Mouse (Mus musculus) forebrain, embryonic 14.5 days (tissue): ENCODE data around the gene Nat8f1. TPM values are rescaled to one million over a fixed set of nuclear protein-coding genes. Genes with fewer than 3 reads are reported as not detected.
"Not testable (repeated sequence)": the region's sequence is repeated elsewhere in the genome, so short reads cannot be mapped to it uniquely, and the experiment has no call there.

Experiments used
- ATAC-seq: fragments of 200-750 bp; cut with Nextera tagmentation; 2 replicates; pipeline ENCODE4 v1.8.0; 2017; ENCODE audit warnings: mild to moderate bottlenecking, moderate library complexity
- DNase-seq: peaks from one replicate; pipeline ENCODE4 v3.0.0-alpha.2; 2015; ENCODE audit warnings: low spot score
- H3K27ac ChIP-seq: fragments of 300-500 bp; sonication (generic); 2 replicates; pipeline ENCODE4 v1.5.1; 2014; ENCODE audit warnings: low read depth, mild to moderate bottlenecking, control low read depth, low read length, moderate library complexity
- H3K27me3 ChIP-seq: fragments of 300-500 bp; sonication (generic); replicated peaks from 2 replicates; pipeline ENCODE4 v1.6.1; 2014; ENCODE audit warnings: low read length, control low read depth, mixed read lengths; ENCODE audit not compliant: control insufficient read depth, insufficient read depth
- H3K36me3 ChIP-seq: fragments of 300-500 bp; sonication (generic); 2 replicates; pipeline ENCODE4 v1.6.1; 2014; ENCODE audit warnings: low read length, control low read depth; ENCODE audit not compliant: control insufficient read depth, insufficient read depth
- H3K4me1 ChIP-seq: fragments of 300-500 bp; sonication (generic); 2 replicates; pipeline ENCODE4 v1.6.1; 2014; ENCODE audit warnings: antibody characterized with exemption, low read length, control low read depth; ENCODE audit not compliant: control insufficient read depth, insufficient read depth
- H3K4me2 ChIP-seq: fragments of 300-500 bp; sonication (generic); 2 replicates; pipeline ENCODE4 v1.6.1; 2014; ENCODE audit warnings: mild to moderate bottlenecking, control low read depth, low read length
- H3K4me3 ChIP-seq: fragments of 300-500 bp; sonication (generic); 2 replicates; pipeline ENCODE4 v1.5.1; 2014; ENCODE audit warnings: low read depth, low read length, control low read depth
- H3K9ac ChIP-seq: fragments of 300-500 bp; sonication (generic); 2 replicates; pipeline ENCODE4 v1.6.1; 2014; ENCODE audit warnings: mild to moderate bottlenecking, low read length, control low read depth, moderate library complexity
- H3K9me3 ChIP-seq: fragments of 300-500 bp; sonication (generic); replicated peaks from 2 replicates; pipeline ENCODE4 v1.6.1; 2016; ENCODE audit warnings: low read length, control low read depth, mixed read lengths; ENCODE audit not compliant: control insufficient read depth
- WGBS: fragments of 180-500 bp; shearing (Covaris S2); extraction: QIAGEN DNeasy Blood & Tissue Kit; methylation state at CpG from one replicate; pipeline ENCODE4 v1.1.7; 2014; 5-methylcytosine and 5-hydroxymethylcytosine counted together
- polyA plus RNA-seq: library from polyadenylated mRNA; unstranded; fragments of >200 nt; fragmentation: Nextera tagmentation; extraction: Ambion mirVana; gene quantifications from 2 replicates; pipeline ENCODE4 v1.2.1, GENCODE M21; 2014

The Nat8f1 gene
- polyA plus RNA-seq = 13.0 and 13.3 TPM in 2 replicates

- peak within 1 kb of the TSS; percentile 82 for H3K9ac ChIP-seq
- DNase-seq (peak; percentile 96), ATAC-seq (peak; percentile 97)
- H3K36me3 ChIP-seq, H3K27me3 ChIP-seq, H3K9me3 ChIP-seq: not testable (repeated sequence)
- H3K27ac ChIP-seq = peak within 1 kb of the TSS; percentile 63; the same call in 1 of the 2 replicates
- H3K4me2 ChIP-seq = peak within 1 kb of the TSS; percentile 78
- H3K4me3 ChIP-seq = peak within 1 kb of the TSS; percentile 55
- H3K4me1 ChIP-seq = peaks cover 13% of the 10 kb centered on the region
- under 1% methylated on average over 50 of the region's 61 CpGs for WGBS
These were observed at the start of gene Nat8f1 for GRCm38 (mm10) chr6:85915539-85916513. Gene Nat8f1 (minus strand): TSS chr6:85915687.

DNA sequence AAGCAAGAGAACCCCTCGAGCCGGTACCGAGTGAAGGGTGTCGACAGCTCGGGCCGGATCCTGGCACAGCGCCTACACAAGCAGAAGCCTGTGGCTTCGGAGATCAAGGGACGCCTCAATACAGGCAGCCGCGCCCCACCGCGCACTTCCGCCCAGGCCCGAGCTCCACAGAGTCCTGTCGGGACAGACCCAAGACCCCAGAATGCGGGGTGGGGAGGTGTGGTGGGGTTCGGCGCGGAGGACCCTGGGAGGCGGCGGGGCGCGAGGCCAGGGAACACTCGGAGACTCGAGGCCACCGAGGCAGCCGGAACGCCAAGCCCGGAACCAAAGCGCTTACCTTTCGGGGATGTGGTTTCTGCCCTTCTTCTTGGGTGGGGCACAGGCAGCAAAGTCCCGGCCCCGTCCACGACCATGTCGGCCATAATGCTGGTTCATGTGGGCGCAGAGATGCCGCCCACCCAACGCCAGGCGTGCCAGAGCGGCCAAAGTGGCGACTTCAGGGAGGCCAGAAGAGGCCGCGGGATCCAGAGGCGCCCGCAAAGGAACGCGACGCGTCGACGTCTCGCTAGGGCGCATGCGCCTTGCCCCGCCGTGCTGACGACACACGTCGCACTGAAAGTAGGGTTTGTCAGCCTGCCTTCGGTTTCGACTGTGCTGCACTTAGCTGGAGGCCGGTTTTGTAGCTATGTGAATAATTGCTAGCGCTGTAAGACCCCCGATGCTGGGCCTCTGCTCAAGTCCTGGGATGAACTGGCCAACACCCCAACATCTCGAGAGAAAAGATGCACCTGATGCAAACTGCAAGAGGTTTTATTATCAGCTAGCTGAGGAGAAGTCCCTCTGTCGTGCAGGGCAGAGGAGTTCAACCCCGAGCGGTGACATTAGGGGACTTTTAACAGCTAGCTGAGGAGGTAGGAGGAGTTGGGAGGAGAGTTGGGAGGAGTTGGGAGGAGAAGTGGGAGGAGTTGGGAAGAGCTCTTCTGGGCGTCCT, 45.9 kb upstream of the Nat8f1 start, which contains the start of gene Dusp11:
Gene Dusp11 (minus strand): TSS at position 567 of the 991 bp plus-strand sequence.
- ATAC-seq = peak; percentile 99
- WGBS = under 1% methylated on average over 70 of the region's 70 CpGs
- H3K9ac ChIP-seq = peak within 1 kb of the TSS; percentile 90

GRCm38 (mm10) chr6:85957581-85957980, 42.1 kb upstream of the Nat8f1 start:
- H3K4me3 ChIP-seq = no peak overlapping the region
- no peak overlapping the region for H3K4me2 ChIP-seq
- ATAC-seq (no peak), DNase-seq (no peak)
- H3K27me3 ChIP-seq = no peaks in the 10 kb centered on the region
- WGBS = 88% methylated on average over 3 of the region's 3 CpGs
- peaks cover 6% of the 10 kb centered on the region for H3K4me1 ChIP-seq
- H3K9me3 ChIP-seq = no peaks in the 10 kb centered on the region
- no peak overlapping the region for H3K9ac ChIP-seq
- H3K36me3 ChIP-seq = peaks cover 55% of the 10 kb centered on the region
- H3K27ac ChIP-seq = no peak overlapping the region

More for the DNA sequence above, 45.9 kb upstream of the Nat8f1 start, which contains the start of gene Dusp11:
- no peaks in the 10 kb centered on the region for H3K27me3 ChIP-seq
- H3K36me3 ChIP-seq = peaks cover 22% of the 10 kb centered on the region
- H3K4me1 ChIP-seq = peaks cover 6% of the 10 kb centered on the region
- peak; percentile 97 for DNase-seq
- peak within 1 kb of the TSS; percentile 70 for H3K4me2 ChIP-seq
- H3K4me3 ChIP-seq = peak within 1 kb of the TSS; percentile 84
- no peaks in the 10 kb centered on the region for H3K9me3 ChIP-seq
- H3K27ac ChIP-seq = peak within 1 kb of the TSS; percentile 88

- no peaks in the 10 kb centered on the region for H3K4me1 ChIP-seq
- no peak overlapping the region for H3K4me2 ChIP-seq
- H3K4me3 ChIP-seq = no peak overlapping the region
- no peaks in the 10 kb centered on the region for H3K9me3 ChIP-seq
- no peak for DNase-seq
- H3K27ac ChIP-seq = no peak overlapping the region
- no peak overlapping the region for H3K9ac ChIP-seq
- 84% methylated on average over 6 of the region's 6 CpGs for WGBS
- no peaks in the 10 kb centered on the region for H3K27me3 ChIP-seq
- no peak for ATAC-seq
- peaks cover 91% of the 10 kb centered on the region for H3K36me3 ChIP-seq
These were observed 33.1 kb upstream of the Nat8f1 start for GRCm38 (mm10) chr6:85948549-85948948.

DNA sequence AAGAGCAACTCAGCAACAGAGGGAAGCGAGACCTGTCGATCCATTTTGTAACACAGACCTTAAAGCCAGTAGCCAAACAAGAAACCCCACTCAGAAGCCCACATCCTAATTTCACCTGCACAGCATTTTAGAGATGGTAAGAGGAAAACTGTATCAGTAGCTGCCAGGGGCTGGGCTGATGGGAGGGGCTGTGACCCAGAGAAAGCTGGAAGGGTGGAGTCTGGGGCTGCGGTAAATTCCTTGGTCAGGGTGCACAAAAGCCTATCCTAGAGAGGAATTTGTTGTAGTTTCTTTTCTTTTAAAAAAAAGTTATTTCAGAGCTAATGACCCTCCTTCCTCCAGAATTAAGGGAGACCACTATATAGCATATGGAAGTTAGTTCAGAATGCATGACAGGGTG, 27.0 kb upstream of the Nat8f1 start:
- no peak for ATAC-seq
- Histone ChIP-seq H3K4me2 (no peak overlapping the region), H3K36me3 (peaks cover 50% of the 10 kb centered on the region), H3K4me1 (no peaks in the 10 kb centered on the region), H3K9me3 (no peaks in the 10 kb centered on the region), H3K9ac (no peak overlapping the region), H3K27me3 (no peaks in the 10 kb centered on the region), H3K27ac (no peak overlapping the region), H3K4me3 (no peak overlapping the region)
- 96% methylated on average over 3 of the region's 3 CpGs for WGBS
- DNase-seq = no peak

DNA sequence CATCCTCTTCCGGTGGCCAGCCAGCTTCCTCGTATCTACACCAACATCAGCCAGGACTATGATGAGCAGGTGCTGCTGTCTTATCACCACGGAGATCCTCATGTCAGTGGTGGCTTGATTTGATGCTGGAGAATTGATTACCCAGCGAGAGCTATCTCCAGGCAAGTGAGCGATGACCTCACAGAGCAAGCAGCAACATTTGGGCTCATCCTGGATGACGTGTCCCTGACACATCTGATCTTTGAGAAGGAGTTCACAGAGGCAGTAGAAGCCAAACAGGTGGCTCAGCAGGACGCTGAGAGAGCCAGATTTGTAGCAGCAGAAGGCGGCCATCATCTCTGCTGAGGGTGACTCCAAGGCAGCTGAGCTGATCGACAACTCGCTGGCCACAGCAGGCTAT, 23.2 kb upstream of the Nat8f1 start:
- Histone ChIP-seq H3K36me3 (peaks cover 14% of the 10 kb centered on the region), H3K27me3 (no peaks in the 10 kb centered on the region), H3K4me2 (no peak overlapping the region), H3K4me1 (no peaks in the 10 kb centered on the region), H3K9me3 (no peaks in the 10 kb centered on the region), H3K4me3 (no peak overlapping the region), H3K9ac (no peak overlapping the region), H3K27ac (no peak overlapping the region)
- no peak for ATAC-seq
- 84% methylated on average over 10 of the region's 10 CpGs for WGBS
- DNase-seq = no peak

GRCm38 (mm10) chr6:85936508-85937465, 21.3 kb upstream of the Nat8f1 start:
- H3K9ac ChIP-seq = peak overlapping the region; percentile 58
- not testable (repeated sequence) for H3K4me1 ChIP-seq, H3K36me3 ChIP-seq, H3K27ac ChIP-seq, H3K27me3 ChIP-seq, H3K9me3 ChIP-seq
- peak overlapping the region; percentile 57 for H3K4me2 ChIP-seq
- ATAC-seq (peak; percentile 95), DNase-seq (peak; percentile 71)
- peak overlapping the region; percentile 39 for H3K4me3 ChIP-seq
- WGBS = 3% methylated on average over 44 of the region's 50 CpGs

DNA sequence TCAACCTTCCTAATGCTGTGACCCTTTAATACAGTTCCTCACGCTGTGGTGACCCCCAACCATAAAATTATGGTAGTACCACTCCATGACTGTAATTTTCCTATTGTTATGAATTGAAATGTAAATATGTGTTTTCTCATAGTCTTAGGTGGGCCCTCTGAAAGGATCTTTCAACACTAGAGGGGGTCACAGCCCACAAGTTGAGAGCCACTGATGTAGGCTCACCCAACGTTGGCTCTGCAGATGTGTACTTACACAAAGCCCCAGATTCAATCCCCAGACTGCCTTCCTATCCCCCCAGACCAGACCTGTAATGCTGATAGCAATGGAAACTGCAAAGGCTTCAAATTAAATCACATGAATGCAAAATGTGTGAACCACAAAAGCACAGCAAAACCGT, 20.2 kb upstream of the Nat8f1 start:
- H3K27ac ChIP-seq = no peak overlapping the region
- 61% methylated on average over 3 of the region's 3 CpGs for WGBS
- ATAC-seq = no peak
- H3K27me3 ChIP-seq = no peaks in the 10 kb centered on the region
- H3K4me1 ChIP-seq = no peaks in the 10 kb centered on the region
- H3K4me3 ChIP-seq = no peak overlapping the region
- H3K4me2 ChIP-seq = no peak overlapping the region
- H3K9me3 ChIP-seq = no peaks in the 10 kb centered on the region
- 0 out of 2 replicates have a peak, but pooled peaks cover 11% of the 10 kb centered on the region for H3K36me3 ChIP-seq
- DNase-seq = no peak
- no peak overlapping the region for H3K9ac ChIP-seq
